Mouse (Mus musculus) heart, adult 11 months (tissue): ENCODE measurements at regions not wholly inside any gene's neighbourhood (a gene's known extent, or its start where the extent isn't known, plus 50 kb on each side); places are given as distances from the start of the nearest gene placed in this dataset.

Experiments
- DNase-seq: peaks from one replicate; pipeline ENCODE4 v3.0.0; 2022

GRCm38 (mm10) chr6:107012938-107013511 lies 213.1 kb upstream of the Crbn start:
- DNase-seq, result no peak

GRCm38 (mm10) chr6:107019126-107019525 lies 219.2 kb upstream of the Crbn start:
- DNase-seq, result no peak

- no peak for DNase-seq
These were observed 245.3 kb upstream of the Crbn start for GRCm38 (mm10) chr6:107045177-107045576.

- no peak for DNase-seq
These were observed 251.7 kb upstream of the Crbn start for GRCm38 (mm10) chr6:107051604-107052003.

- DNase-seq, result no peak
These were observed 252.3 kb upstream of the Crbn start for GRCm38 (mm10) chr6:107052180-107052579.

DNA sequence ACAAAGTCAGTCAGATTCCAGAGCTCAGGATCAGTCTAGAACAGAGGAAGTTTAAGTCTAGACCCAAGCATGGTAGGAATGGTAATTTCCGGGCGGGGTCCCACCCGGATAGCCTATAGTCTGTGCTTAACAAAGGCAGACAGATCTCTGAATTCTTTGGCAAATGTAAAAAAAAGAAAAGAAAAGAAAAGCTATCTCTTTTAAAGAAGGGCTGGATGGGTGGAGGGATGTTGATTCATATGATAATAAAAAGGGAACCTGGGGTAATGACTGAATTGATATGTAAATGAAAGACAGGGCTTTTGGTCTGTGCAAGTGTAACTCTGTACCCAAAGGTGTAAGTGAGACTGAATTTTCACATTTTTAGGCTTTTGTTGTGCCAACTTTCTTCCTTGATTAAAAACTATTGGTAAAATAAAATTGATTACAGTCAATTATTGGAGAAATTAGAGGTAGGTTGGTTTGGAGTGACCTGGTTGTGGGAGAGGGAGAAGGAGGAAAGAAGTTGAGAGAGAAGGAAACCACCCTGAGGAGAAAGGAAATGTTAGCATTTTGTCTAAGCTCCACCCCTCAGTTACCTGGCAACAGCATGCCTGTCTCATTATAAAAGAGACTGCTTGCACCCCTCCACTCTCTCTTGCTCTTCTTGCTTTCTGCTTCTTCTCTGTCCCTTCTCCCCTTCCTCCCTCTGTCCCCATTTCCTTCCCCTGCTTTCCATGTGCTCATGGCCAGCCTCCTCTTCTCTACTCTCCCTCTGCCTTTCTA lies 259.3 kb upstream of the Crbn start:
- DNase-seq, result no peak

- no peak for DNase-seq
These were observed 263.1 kb upstream of the Crbn start for GRCm38 (mm10) chr6:107062886-107063565.

GRCm38 (mm10) chr6:107070441-107070840 lies 270.6 kb upstream of the Crbn start:
- DNase-seq, result no peak

DNA sequence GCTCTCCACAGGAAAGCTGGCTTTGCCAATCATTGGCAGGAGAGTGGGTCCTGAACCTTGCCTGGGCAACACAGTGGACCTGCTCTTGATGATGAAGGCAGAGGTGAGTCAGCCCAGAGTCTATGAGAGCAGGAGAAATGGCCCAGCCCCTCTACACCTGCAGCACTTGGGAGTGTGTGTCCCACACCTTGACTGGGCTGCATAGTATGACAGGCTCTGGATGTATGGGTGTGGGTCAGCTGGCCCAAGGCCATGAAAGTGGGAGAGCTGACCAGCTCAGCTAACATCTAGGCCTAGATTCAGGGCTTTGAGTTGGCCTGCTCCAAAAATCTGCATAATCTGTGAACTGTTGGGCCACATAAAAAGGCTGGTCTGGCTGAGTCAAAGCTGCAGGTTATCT lies 292.7 kb upstream of the Crbn start:
- DNase-seq, result no peak

- DNase-seq, result no peak
These were observed 328.8 kb upstream of the Crbn start for GRCm38 (mm10) chr6:107128716-107129115.

- DNase-seq, result no peak
These were observed 361.7 kb upstream of the Lrrn1 start for GRCm38 (mm10) chr6:107167736-107168491.

GRCm38 (mm10) chr6:107218309-107218708 lies 311.3 kb upstream of the Lrrn1 start:
- DNase-seq, result no peak

DNA sequence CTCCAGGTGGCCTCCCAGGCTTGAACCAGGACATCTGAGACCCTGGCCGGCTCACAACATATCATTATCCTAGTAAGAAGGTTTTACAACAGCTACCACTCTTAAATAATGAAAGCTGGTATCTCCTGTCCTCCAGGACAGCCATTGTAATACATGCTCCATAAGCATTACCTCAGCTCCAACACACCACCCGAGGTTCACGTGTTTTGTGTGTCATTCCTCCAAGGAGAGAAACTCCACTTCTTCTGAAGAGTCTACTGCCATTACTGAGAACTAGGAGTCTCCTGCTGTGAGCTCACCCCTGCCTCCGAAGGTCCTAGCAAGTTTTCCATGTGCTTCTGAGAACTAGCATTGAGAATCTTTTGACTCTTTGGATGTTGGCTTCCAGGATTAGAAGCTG lies 310.8 kb upstream of the Lrrn1 start:
- no peak for DNase-seq

DNA sequence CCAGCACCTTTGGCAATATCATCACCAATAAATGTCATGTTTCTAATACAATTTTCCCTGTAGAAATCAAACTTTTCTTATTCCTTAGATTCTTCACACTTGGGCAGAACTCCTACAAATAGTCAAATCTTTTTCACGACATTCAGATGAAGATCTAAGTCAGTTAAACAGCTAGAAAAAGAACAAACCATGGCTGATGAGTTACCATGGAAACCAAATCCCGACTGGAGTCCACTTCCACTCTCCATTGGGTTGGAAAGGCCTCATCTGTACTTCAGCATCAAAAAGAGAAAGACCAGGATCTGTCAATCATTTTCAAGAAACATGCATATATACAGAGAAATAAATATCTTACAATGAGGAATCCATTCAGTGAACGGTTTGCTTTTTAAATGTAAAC lies 307.0 kb upstream of the Lrrn1 start:
- no peak for DNase-seq

DNA sequence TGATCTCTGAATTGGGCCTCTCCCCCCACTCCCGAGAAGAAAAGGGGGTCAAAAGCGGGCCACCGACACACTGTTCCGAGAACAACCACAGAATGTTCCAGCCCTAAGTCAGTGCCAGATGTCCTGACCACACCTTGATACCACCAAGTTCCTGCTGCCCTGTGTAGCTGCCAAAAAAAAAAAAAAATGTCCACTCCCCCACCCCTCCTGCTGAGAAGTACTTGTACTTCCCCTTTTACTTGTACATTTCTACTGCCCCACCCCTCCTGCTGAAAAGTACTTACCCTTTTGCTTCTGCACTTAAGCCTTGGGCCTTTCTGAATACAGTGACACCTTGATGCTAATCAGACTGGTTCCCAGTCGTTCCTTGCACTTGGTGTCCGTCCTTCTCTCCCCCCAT lies 299.7 kb upstream of the Lrrn1 start:
- peak; percentile 81 for DNase-seq

DNA sequence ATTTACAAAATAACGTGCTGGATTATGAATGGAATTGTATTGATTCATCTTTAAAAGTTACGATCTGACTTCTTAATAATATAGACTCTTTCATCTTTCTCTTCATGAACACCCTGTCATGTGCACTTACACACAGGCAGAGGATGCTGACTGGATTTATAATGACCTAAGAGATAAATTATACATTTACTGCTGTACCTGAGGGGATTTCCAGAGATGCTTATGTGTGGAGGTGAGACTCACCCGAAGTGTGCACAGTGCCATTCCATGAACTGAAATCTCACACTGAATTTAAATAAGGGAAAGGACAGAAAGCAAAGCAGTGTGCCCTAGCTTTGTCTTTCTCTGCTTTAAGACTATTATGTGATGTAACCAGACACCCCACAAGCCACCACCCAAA lies 291.9 kb upstream of the Lrrn1 start:
- DNase-seq, result no peak

DNA sequence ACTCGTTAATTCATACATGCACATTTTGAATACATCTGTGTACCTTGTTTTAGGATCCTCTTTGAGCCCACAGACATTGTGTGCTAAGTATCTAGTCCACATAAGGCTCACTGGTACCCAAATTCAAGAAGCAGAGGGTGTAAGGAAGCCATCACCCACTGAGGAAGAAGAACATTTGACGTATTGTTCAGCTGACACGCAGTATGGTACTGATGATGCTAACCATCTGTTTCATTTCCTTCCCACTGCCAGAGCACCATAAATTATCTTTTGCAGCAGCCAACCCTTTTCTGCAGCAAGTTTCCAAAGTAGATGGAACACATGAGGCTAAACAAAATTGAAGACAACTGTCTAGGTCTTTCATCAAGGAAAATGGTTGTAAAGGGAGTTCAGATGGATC lies 285.6 kb upstream of the Lrrn1 start:
- DNase-seq, result no peak

GRCm38 (mm10) chr6:107280348-107280747 lies 249.2 kb upstream of the Lrrn1 start:
- peak; percentile 76 for DNase-seq

DNA sequence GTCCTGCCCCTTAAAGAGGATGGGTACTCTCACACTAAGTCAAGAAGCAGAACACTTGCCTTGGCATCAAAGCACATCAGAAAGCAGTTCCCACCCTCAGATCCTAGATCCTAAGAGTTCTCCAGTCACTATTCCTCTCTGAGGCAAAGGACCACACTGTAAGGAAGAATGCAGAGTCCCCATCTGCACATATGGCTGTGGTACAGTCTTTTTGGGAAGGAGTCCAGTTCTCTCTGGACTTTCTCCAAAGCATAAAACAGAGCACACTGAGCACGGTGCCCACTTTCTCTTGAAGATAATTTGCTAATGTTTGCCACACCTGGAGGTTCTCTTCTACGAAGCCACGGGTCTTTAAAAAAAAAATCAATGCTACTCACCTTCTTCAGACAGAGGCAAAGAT lies 238.7 kb upstream of the Lrrn1 start:
- DNase-seq, result no peak

GRCm38 (mm10) chr6:107303676-107304369 lies 225.7 kb upstream of the Lrrn1 start:
- DNase-seq, result no peak

- DNase-seq, result no peak
These were observed 210.0 kb upstream of the Lrrn1 start for GRCm38 (mm10) chr6:107319565-107319964.

DNA sequence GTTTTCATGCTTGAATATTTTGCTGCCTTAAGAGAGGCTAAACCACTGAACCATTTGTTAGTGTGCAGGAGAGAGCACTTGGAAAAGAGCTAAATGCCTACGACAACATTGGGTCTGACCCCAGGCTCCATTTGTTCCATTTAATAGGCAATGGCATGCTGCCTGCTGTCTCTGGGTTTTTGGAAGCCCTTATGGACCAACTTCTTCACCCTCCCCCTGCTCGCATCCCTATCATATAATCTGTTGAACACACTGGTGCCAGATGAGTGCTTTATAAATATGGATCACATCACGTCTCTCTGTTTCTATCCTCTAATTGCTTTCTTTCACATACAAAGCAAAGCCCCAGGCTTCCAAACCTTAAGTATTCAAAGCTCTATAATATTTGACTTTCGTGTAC lies 179.1 kb upstream of the Lrrn1 start:
- DNase-seq, result no peak

DNA sequence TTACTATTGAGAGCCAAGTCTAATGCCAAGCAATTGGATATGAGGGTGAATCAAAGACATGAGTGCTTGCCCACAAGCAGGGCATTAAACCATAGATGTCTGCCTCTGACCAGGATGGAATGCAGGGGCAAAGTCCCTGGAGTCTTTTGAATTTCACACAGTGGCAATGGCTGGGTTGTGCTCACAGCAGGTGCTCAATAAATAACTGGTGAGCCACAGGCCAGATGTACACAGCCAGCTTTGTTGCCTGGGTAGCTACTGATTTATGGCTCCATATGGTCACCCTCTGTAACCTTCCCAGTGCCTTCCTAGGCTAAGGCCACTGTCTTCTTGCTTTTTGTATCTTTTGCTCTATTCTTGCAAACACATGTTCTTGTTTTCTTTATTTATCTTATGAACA lies 154.3 kb upstream of the Lrrn1 start:
- no peak for DNase-seq
